Mouse (Mus musculus): Measurements from ENCODE around the gene Pid1.

Pid1 gene

GRCm38 (mm10) chr1:84363967-84364366 is at the start of gene Pid1:
Gene Pid1 (minus strand): TSS chr1:84364180.
- DNase-seq (ENCODE audit: low spot score in 2 of 2) = no peak

DNA sequence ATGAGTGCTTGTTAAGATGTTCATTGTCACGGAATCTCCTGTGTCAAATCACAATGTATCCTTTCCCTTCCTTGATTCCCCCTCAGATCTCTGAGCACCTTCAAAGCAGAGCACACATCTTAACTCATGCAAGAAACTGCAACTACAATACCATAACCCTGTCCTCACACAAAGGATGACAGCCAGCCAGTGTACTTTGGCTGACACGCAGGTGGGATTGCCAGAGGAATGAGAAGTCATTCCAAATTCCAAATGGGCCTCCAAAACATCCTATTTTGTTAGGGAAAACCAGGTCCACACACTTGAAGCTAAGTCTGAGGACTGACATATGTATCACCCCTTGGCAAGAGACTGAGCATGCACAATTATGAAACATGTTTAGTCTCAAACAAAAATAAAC is 45.5 kb upstream of the Pid1 start:
- DNase-seq (ENCODE audit: low spot score in 2 of 2) = peak in 1 of 2 experiments; percentile 21

DNA sequence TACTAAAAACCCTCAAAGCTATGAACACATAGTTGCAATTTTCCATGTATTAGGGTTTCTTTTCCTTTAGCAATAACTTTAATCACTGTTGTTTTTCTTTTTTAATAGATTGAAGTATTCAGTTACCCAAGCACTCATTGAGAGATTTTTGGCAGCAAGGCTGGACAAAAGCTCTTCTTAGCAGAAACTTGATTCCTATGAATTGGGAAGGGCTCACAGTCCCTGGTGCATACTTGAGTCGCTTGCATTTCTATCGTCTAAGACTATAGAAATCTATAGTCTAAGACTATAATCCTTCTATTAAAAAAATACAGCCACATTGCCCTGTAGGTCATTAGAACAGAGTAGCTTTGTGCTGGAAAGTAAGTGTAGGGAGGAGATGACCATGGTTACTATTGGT is 44.9 kb upstream of the Pid1 start:
- no peak for DNase-seq (ENCODE audit: low spot score in 2 of 2)

- no peak for DNase-seq (ENCODE audit: low spot score in 2 of 2)
Measured at GRCm38 (mm10) chr1:84406891-84407290, 42.9 kb upstream of the Pid1 start.

DNA sequence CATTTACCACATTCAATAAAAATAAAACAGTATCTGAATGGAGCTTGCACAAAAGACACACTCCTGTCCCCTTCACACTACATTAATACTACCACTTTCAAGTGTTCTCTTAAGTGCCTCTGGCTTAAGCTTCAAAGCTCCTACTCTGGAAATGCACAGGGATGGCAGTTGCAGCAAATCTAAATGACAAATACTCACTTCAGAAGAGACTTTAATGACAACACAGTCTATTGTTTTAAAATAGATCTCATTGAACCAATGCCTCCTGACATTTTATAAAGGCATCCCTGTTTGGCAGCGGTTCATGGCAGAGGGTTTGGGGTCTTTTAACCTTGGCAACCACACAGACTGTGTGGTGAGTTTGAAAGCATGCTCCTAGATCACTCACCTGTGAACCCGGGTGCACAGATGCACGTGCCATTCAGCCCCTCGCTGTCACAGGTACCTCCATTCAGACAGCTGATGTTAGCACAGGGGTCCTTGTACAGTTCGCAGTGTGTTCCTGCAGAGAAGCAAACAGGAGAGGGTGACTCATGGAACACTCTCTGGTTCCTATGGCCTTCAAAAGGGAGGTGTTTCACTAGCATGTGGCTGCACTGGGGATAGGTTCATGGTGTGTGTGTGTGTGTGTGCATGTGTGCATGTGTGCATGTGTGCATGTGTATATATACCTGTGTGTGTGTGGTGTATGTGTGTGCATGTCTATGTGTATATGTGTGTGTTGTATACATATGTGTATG is 41.7 kb upstream of the Pid1 start:
- DNase-seq (ENCODE audit: low spot score in 2 of 2) = no peak

GRCm38 (mm10) chr1:84404880-84405279 is 40.9 kb upstream of the Pid1 start:
- DNase-seq (ENCODE audit: low spot score in 2 of 2) = peak in 1 of 2 experiments; percentile 44

GRCm38 (mm10) chr1:84402154-84402553 is 38.2 kb upstream of the Pid1 start:
- DNase-seq (ENCODE audit: low spot score in 2 of 2) = no peak

DNA sequence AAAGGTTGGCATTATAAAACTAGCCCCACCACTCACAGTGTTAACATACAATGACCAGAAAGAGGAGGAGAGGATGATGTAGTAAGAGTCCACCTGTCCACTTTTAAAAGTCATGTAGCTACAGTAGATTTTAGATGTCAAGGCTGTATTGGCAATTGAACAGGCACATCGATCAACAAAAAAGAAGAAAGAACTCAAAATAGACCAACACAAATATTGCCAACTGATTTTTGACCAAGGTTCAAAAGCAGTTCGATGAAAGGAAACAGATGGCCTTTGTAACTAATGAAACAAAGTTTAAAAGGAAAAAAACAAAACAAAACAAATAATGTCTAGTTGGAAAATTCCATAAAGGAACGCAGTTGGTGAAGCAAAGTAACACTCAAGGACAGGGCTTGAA is 35.7 kb upstream of the Pid1 start:
- DNase-seq (ENCODE audit: low spot score in 2 of 2) = no peak

GRCm38 (mm10) chr1:84399118-84399517 is 35.1 kb upstream of the Pid1 start:
- no peak for DNase-seq (ENCODE audit: low spot score in 2 of 2)

- no peak for DNase-seq (ENCODE audit: low spot score in 2 of 2)
Measured at GRCm38 (mm10) chr1:84396787-84397186, 32.8 kb upstream of the Pid1 start.

GRCm38 (mm10) chr1:84395928-84396327 is 31.9 kb upstream of the Pid1 start:
- DNase-seq (ENCODE audit: low spot score in 2 of 2) = no peak

DNA sequence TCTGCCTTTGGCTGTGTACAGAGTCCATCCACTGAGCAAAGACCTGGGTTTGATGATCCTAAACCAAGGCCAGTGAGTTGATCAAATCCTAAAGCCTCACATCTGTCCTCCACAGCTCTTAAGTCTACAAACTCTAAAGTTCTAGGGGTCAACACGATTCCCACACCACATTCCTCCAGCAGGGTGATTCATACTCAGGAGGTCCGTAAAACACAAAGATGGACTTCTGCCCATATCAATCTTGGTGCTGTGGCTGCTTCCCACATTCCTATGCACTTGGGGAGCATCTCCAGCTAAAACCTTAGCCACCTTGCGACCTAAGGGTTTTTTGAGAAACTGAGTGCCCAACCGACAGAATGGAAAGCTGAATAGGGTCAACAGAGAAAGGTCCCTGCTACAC is 27.0 kb upstream of the Pid1 start:
- DNase-seq (ENCODE audit: low spot score in 2 of 2) = no peak

- DNase-seq (ENCODE audit: low spot score in 2 of 2) = no peak
Measured at GRCm38 (mm10) chr1:84387616-84388015, 23.6 kb upstream of the Pid1 start.

DNA sequence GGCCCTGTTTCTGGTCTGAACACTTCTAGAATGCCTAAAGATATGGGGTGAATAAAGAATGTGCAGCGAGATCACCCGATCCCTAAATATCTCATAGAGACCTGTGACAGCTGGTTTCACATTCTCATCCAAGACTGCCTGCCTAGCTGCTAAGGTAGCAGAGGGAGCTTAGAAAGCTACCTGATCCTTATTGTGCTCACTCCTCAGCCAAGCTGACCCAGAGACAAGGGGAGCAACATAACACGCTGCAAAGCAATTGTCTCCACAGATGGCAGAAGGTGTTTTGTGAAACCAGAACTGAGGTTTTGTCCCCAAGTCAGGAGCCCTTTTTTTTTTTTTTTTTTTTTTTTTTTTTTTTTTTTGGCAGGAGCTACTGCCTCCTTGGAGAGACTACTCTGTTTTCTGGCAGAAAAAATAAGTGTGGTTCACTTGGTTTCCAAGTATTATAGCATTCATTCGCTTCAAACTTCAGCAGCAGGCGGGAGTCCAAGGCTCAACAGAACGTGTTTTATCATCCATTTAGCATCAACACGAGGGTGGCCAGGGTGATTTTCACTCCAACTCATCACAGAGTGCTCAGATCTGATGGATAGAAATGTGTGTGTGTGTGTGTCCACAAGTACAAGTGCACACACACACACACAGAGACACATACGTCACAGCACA is 22.6 kb upstream of the Pid1 start:
- DNase-seq (ENCODE audit: low spot score in 2 of 2) = no peak

DNA sequence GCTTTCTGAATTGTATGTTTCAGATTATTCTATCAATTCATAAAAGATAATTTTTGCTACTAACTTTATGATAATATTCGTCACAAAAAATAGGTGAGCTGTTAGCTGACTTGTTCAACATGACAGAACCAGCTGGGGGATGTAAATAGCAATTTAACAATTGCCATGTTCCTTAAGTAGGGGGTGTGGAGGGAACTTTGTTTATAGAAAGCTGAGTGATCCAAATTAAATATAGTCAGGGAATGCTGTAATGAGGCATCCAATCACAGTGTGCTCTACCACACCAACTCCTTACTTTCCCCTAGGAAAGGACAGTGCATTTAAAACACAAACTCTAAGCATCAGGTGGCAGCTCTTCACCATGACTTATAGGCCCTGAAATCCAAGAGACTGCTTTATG is 18.7 kb upstream of the Pid1 start:
- no peak for DNase-seq (ENCODE audit: low spot score in 2 of 2)

DNA sequence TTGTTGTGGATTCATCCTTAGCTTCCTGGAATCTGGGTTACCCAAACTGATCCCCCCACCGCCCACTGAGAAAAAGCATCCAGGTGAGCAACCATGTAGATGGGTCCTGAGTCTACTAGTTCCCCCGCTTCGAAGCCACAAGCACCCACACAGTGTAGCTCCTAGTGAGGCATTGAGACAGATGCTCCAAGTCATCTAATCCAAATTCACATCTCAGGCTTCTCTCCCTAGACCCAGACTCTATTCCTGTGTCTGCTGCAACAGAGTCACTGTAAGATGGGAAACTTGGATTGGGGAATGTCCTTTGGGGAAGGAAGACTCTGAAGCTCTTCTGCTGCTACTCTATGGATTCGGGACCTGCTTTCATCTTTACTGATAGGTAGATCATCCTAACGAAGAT is 18.1 kb upstream of the Pid1 start:
- DNase-seq (ENCODE audit: low spot score in 2 of 2) = no peak

GRCm38 (mm10) chr1:84380895-84381294 is 16.9 kb upstream of the Pid1 start:
- DNase-seq (ENCODE audit: low spot score in 2 of 2) = no peak

GRCm38 (mm10) chr1:84367733-84368132 is 3.8 kb upstream of the Pid1 start:
- DNase-seq (ENCODE audit: low spot score in 2 of 2) = no peak

GRCm38 (mm10) chr1:84366553-84366952 is 2.6 kb upstream of the Pid1 start:
- no peak for DNase-seq (ENCODE audit: low spot score in 2 of 2)

- DNase-seq (ENCODE audit: low spot score in 2 of 2) = no peak
Measured at GRCm38 (mm10) chr1:84362709-84363617, 1.0 kb downstream of the Pid1 start.

DNA sequence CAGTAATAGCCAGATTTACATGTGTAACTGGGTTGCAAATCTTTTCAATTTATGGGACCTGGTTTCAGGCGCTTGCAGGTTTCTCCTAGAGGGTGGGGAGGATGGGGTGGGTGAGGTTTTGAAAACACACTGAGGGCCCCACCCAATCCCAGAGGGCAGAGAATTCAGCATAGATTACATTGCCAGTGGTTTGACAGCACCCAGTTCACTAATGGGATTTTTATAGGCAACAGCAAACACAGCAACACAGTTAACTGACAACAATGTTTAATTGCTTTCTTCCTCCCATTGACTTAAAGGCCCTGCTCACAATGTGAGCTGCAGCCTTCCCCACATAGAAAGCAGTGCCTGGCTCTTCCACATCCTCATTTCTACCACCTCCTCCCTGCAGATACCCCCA is 1.8 kb downstream of the Pid1 start:
- DNase-seq (ENCODE audit: low spot score in 2 of 2) = no peak

- no peak for DNase-seq (ENCODE audit: low spot score in 2 of 2)
Measured at GRCm38 (mm10) chr1:84361389-84361788, 2.6 kb downstream of the Pid1 start.

All from urinary bladder, postnatal 4 days (tissue).